ENCODE assay signal across 8 mouse cellular contexts in genomic region chr13:94143063-94143652, GRCm38 (mm10).
A peak's percentile ranks its signal among the peaks of the same experiment; 100 is the strongest.
DNase-seq lines count a peak whose midpoint lies in the region; ATAC-seq and TF ChIP-seq lines count a peak whose summit lies in the region.

No protein-coding gene starts in this region.

- 19% methylated on average over 12 of the region's 12 CpGs for WGBS in forebrain, embryonic 14.5 days
- 31% methylated on average over 12 of the region's 12 CpGs for WGBS in intestine, embryonic 16.5 days

- H3K27ac ChIP-seq in forebrain, embryonic 14.5 days (ENCODE audit: low read depth, low read length), result no peak overlapping the region
- no peak overlapping the region for H3K27ac ChIP-seq in intestine, embryonic 16.5 days (ENCODE audit: low read length)

- no peak overlapping the region for H3K4me2 ChIP-seq in forebrain, embryonic 14.5 days (ENCODE audit: low read length)
- H3K4me2 ChIP-seq in intestine, embryonic 16.5 days (ENCODE audit: low read depth, low read length), result no peak overlapping the region

- H3K27me3 ChIP-seq in forebrain, embryonic 14.5 days (replicated peaks; ENCODE audit: control insufficient read depth, insufficient read depth, low read length), result no peaks in the 10 kb centered on the region
- no peaks in the 10 kb centered on the region for H3K27me3 ChIP-seq in intestine, embryonic 16.5 days (replicated peaks; ENCODE audit: control insufficient read depth, insufficient read depth, low read length)

- TF ChIP-seq CTCF in brain, embryonic 14.5 days (IDR thresholded peaks at IDR 0.05; ENCODE audit: borderline replicate concordance, extremely low read depth, insufficient read depth, insufficient read length), result peak; percentile 34; the same call in 1 of the 2 replicates

- H3K4me1 ChIP-seq in forebrain, embryonic 14.5 days (ENCODE audit: control insufficient read depth, insufficient read depth, low read length), result no peaks in the 10 kb centered on the region
- H3K4me1 ChIP-seq in intestine, embryonic 16.5 days (ENCODE audit: control insufficient read depth, insufficient read depth, low read length), result peaks cover 28% of the 10 kb centered on the region

- peak; percentile 58; the same call in 1 of the 2 replicates for ATAC-seq in forebrain, embryonic 14.5 days
- peak; percentile 52; the same call in 1 of the 2 replicates for ATAC-seq in intestine, embryonic 16.5 days
- ATAC-seq in megakaryocyte, adult 5-6 weeks (ENCODE audit: poor library complexity, severe bottlenecking), result peak; percentile 38; the same call in 1 of the 2 replicates
- no peak for ATAC-seq in CD4-positive, CD25-positive, alpha-beta regulatory T cell, adult 4 months

- no peak overlapping the region; the same call in 1 of the 2 replicates for H3K9ac ChIP-seq in forebrain, embryonic 14.5 days (ENCODE audit: low read length)
- 0 out of 2 replicates have a peak overlapping the region, but pooled peaks have one; percentile 20 for H3K9ac ChIP-seq in intestine, embryonic 16.5 days (ENCODE audit: low read depth, low read length)

- no peak overlapping the region for H3K4me3 ChIP-seq in forebrain, embryonic 14.5 days (ENCODE audit: low read depth, low read length)
- no peak overlapping the region for H3K4me3 ChIP-seq in intestine, embryonic 16.5 days (ENCODE audit: low read length)

- no peaks in the 10 kb centered on the region for H3K9me3 ChIP-seq in forebrain, embryonic 14.5 days (replicated peaks; ENCODE audit: control insufficient read depth, low read length)
- no peaks in the 10 kb centered on the region for H3K9me3 ChIP-seq in intestine, embryonic 16.5 days (ENCODE audit: control insufficient read depth, low read length)

- no peaks in the 10 kb centered on the region for H3K36me3 ChIP-seq in forebrain, embryonic 14.5 days (ENCODE audit: control insufficient read depth, insufficient read depth, low read length)
- H3K36me3 ChIP-seq in intestine, embryonic 16.5 days (ENCODE audit: control insufficient read depth, insufficient read depth, low read length), result no peaks in the 10 kb centered on the region

- DNase-seq in layer of hippocampus, adult 11-12 months (ENCODE audit: low spot score), result peak; percentile 44
- no peak for DNase-seq in layer of hippocampus, adult 9-11 months
- peak; percentile 68 for DNase-seq in brain, embryonic 14.5 days (ENCODE audit: low read depth)
- peak; percentile 53 for DNase-seq in forebrain, embryonic 14.5 days (ENCODE audit: low spot score)
- DNase-seq in c-Kit-positive CD71-positive TER-119-positive erythroid progenitor cells, embryonic 14.5 days (ENCODE audit: low spot score), result no peak

- no peak for TF ChIP-seq POLR2A in brain, embryonic 14.5 days (IDR thresholded peaks at IDR 0.05; ENCODE audit: borderline replicate concordance, extremely low read depth, insufficient read depth, insufficient read length, poor library complexity, severe bottlenecking)

Comparison
In these comparisons a context has a peak if more than half of its experiments do, and no peak if none do; other contexts are left out.
1. DNase-seq: peak in layer of hippocampus, adult 11-12 months (single experiment), brain, embryonic 14.5 days (single experiment) and forebrain, embryonic 14.5 days (single experiment); none in layer of hippocampus, adult 9-11 months (single experiment) and c-Kit-positive CD71-positive TER-119-positive erythroid progenitor cells, embryonic 14.5 days (single experiment).